Mouse (Mus musculus): ENCODE data around the gene Ccnd2. TPM values are rescaled to one million over a fixed set of nuclear protein-coding genes. Genes with fewer than 3 reads are reported as not detected.

Gene Ccnd2
- polyA plus RNA-seq, 1 experiment from 2014 or later = 357 TPM

- no peak overlapping the region for H3K4me3 ChIP-seq (ENCODE audit: low read depth, low read length)
- H3K27me3 ChIP-seq (replicated peaks; ENCODE audit: control insufficient read depth, insufficient read depth, low read length) = no peaks in the 10 kb centered on the region
- H3K4me1 ChIP-seq (replicated peaks; ENCODE audit: control insufficient read depth, insufficient read depth, low read length) = no peaks in the 10 kb centered on the region
- no peaks in the 10 kb centered on the region for H3K9me3 ChIP-seq (ENCODE audit: control insufficient read depth)
- H3K36me3 ChIP-seq (ENCODE audit: control insufficient read depth, insufficient read depth) = peaks cover 17% of the 10 kb centered on the region
- WGBS = 76% methylated on average over 5 of the region's 5 CpGs
- ATAC-seq = no peak
- no peak overlapping the region for H3K9ac ChIP-seq (ENCODE audit: low read depth, low read length)
- H3K27ac ChIP-seq (ENCODE audit: low read depth, low read length) = no peak overlapping the region
- H3K4me2 ChIP-seq (replicated peaks; ENCODE audit: low read depth) = no peak overlapping the region
- TF ChIP-seq CTCF (IDR thresholded peaks at IDR 0.05; ENCODE audit: low read depth) = no peak
Observed at GRCm38 (mm10) chr6:127122996-127123395, 29.0 kb downstream of the Ccnd2 start.

GRCm38 (mm10) chr6:127122221-127122806, 29.7 kb downstream of the Ccnd2 start:
- Histone ChIP-seq H3K27me3 (replicated peaks; ENCODE audit: control insufficient read depth, insufficient read depth, low read length) (no peaks in the 10 kb centered on the region), H3K27ac (ENCODE audit: low read depth, low read length) (no peak overlapping the region), H3K9me3 (ENCODE audit: control insufficient read depth) (no peaks in the 10 kb centered on the region), H3K4me2 (replicated peaks; ENCODE audit: low read depth) (no peak overlapping the region), H3K9ac (ENCODE audit: low read depth, low read length) (no peak overlapping the region), H3K4me3 (ENCODE audit: low read depth, low read length) (no peak overlapping the region), H3K4me1 (replicated peaks; ENCODE audit: control insufficient read depth, insufficient read depth, low read length) (no peaks in the 10 kb centered on the region), H3K36me3 (ENCODE audit: control insufficient read depth, insufficient read depth) (peaks cover 11% of the 10 kb centered on the region; the same call in 1 of the 2 replicates)
- ATAC-seq = no peak
- TF ChIP-seq CTCF (IDR thresholded peaks at IDR 0.05; ENCODE audit: low read depth) = peak; percentile 90
- 72% methylated on average over 4 of the region's 4 CpGs for WGBS

GRCm38 (mm10) chr6:127114753-127115456, 37.1 kb downstream of the Ccnd2 start:
- Histone ChIP-seq H3K4me3 (ENCODE audit: low read depth, low read length) (no peak overlapping the region), H3K9me3 (ENCODE audit: control insufficient read depth) (no peaks in the 10 kb centered on the region), H3K9ac (ENCODE audit: low read depth, low read length) (no peak overlapping the region), H3K36me3 (ENCODE audit: control insufficient read depth, insufficient read depth) (no peaks in the 10 kb centered on the region), H3K27me3 (replicated peaks; ENCODE audit: control insufficient read depth, insufficient read depth, low read length) (no peaks in the 10 kb centered on the region), H3K4me2 (replicated peaks; ENCODE audit: low read depth) (no peak overlapping the region), H3K27ac (ENCODE audit: low read depth, low read length) (no peak overlapping the region), H3K4me1 (replicated peaks; ENCODE audit: control insufficient read depth, insufficient read depth, low read length) (0 out of 2 replicates have a peak, but pooled peaks cover under 1% of the 10 kb centered on the region)
- no peak for TF ChIP-seq CTCF (IDR thresholded peaks at IDR 0.05; ENCODE audit: low read depth)
- 78% methylated on average over 23 of the region's 23 CpGs for WGBS
- no peak for ATAC-seq

GRCm38 (mm10) chr6:127109402-127109930, 42.5 kb downstream of the Ccnd2 start, which contains the start of gene Tigar:
Gene Tigar, minus strand, starts transcription at chr6:127109557.
- Histone ChIP-seq H3K4me3 (ENCODE audit: low read depth, low read length) (peak within 1 kb of the TSS; percentile 47), H3K27ac (ENCODE audit: low read depth, low read length) (peak within 1 kb of the TSS; percentile 15; the same call in 1 of the 2 replicates), H3K4me2 (replicated peaks; ENCODE audit: low read depth) (peak within 1 kb of the TSS; percentile 74), H3K9me3 (ENCODE audit: control insufficient read depth) (no peaks in the 10 kb centered on the region), H3K9ac (ENCODE audit: low read depth, low read length) (peak within 1 kb of the TSS; percentile 41), H3K36me3 (ENCODE audit: control insufficient read depth, insufficient read depth) (no peaks in the 10 kb centered on the region), H3K4me1 (replicated peaks; ENCODE audit: control insufficient read depth, insufficient read depth, low read length) (peaks cover 3% of the 10 kb centered on the region; the same call in 1 of the 2 replicates), H3K27me3 (replicated peaks; ENCODE audit: control insufficient read depth, insufficient read depth, low read length) (no peaks in the 10 kb centered on the region)
- WGBS = 0% methylated on average over 37 of the region's 37 CpGs
- ATAC-seq = peak; percentile 99
- TF ChIP-seq CTCF (IDR thresholded peaks at IDR 0.05; ENCODE audit: low read depth) = peak; percentile 11; the same call in 1 of the 2 replicates

GRCm38 (mm10) chr6:127108368-127109060, 43.5 kb downstream of the Ccnd2 start:
- peaks cover 3% of the 10 kb centered on the region; the same call in 1 of the 2 replicates for H3K4me1 ChIP-seq (replicated peaks; ENCODE audit: control insufficient read depth, insufficient read depth, low read length)
- H3K9me3 ChIP-seq (ENCODE audit: control insufficient read depth) = no peaks in the 10 kb centered on the region
- H3K9ac ChIP-seq (ENCODE audit: low read depth, low read length) = peak overlapping the region; percentile 41
- no peak for ATAC-seq
- H3K4me3 ChIP-seq (ENCODE audit: low read depth, low read length) = peak overlapping the region; percentile 47
- TF ChIP-seq CTCF (IDR thresholded peaks at IDR 0.05; ENCODE audit: low read depth) = no peak
- H3K27me3 ChIP-seq (replicated peaks; ENCODE audit: control insufficient read depth, insufficient read depth, low read length) = no peaks in the 10 kb centered on the region
- 18% methylated on average over 20 of the region's 20 CpGs for WGBS
- H3K27ac ChIP-seq (ENCODE audit: low read depth, low read length) = peak overlapping the region; percentile 15; the same call in 1 of the 2 replicates
- peak overlapping the region; percentile 74 for H3K4me2 ChIP-seq (replicated peaks; ENCODE audit: low read depth)
- no peaks in the 10 kb centered on the region for H3K36me3 ChIP-seq (ENCODE audit: control insufficient read depth, insufficient read depth)

- no peak for ATAC-seq
- Histone ChIP-seq H3K4me3 (ENCODE audit: low read depth, low read length) (no peak overlapping the region), H3K36me3 (ENCODE audit: control insufficient read depth, insufficient read depth) (no peaks in the 10 kb centered on the region), H3K4me1 (replicated peaks; ENCODE audit: control insufficient read depth, insufficient read depth, low read length) (peaks cover 3% of the 10 kb centered on the region; the same call in 1 of the 2 replicates), H3K4me2 (replicated peaks; ENCODE audit: low read depth) (no peak overlapping the region), H3K9me3 (ENCODE audit: control insufficient read depth) (no peaks in the 10 kb centered on the region), H3K9ac (ENCODE audit: low read depth, low read length) (no peak overlapping the region), H3K27ac (ENCODE audit: low read depth, low read length) (no peak overlapping the region), H3K27me3 (replicated peaks; ENCODE audit: control insufficient read depth, insufficient read depth, low read length) (no peaks in the 10 kb centered on the region)
- TF ChIP-seq CTCF (IDR thresholded peaks at IDR 0.05; ENCODE audit: low read depth) = no peak
Observed at GRCm38 (mm10) chr6:127107413-127107812, 44.6 kb downstream of the Ccnd2 start.
